Mouse (Mus musculus) lung, embryonic 14.5 days (tissue): ENCODE results near the gene Plxna1. TPM values are rescaled to one million over a fixed set of nuclear protein-coding genes. Genes with fewer than 3 reads are reported as not detected.

ENCODE experiments used
- ATAC-seq: fragments of 200-750 bp; cut with Nextera tagmentation; 2 replicates; pipeline ENCODE4 v1.8.0; 2017; ENCODE audit warnings: mild to moderate bottlenecking, moderate TSS enrichment, moderate library complexity; ENCODE audit not compliant: insufficient read depth
- DNase-seq: peaks from one replicate; pipeline ENCODE4 v3.0.0-alpha.2; 2015
- H3K27ac ChIP-seq: fragments of 300-500 bp; sonication (generic); 2 replicates; pipeline ENCODE4 v1.5.1; 2014; ENCODE audit warnings: low read depth, mild to moderate bottlenecking, moderate library complexity
- H3K27me3 ChIP-seq: fragments of 300-500 bp; sonication (generic); 2 replicates; pipeline ENCODE4 v1.6.1; 2014; ENCODE audit warnings: low read length, control low read depth; ENCODE audit not compliant: insufficient read depth
- H3K36me3 ChIP-seq: fragments of 300-500 bp; sonication (generic); 2 replicates; pipeline ENCODE4 v1.6.1; 2014; ENCODE audit warnings: control low read depth; ENCODE audit not compliant: insufficient read depth
- H3K4me1 ChIP-seq: fragments of 300-500 bp; sonication (generic); 2 replicates; pipeline ENCODE4 v1.6.1; 2014; ENCODE audit warnings: antibody characterized with exemption, control low read depth; ENCODE audit not compliant: insufficient read depth
- H3K4me2 ChIP-seq: fragments of 300-500 bp; sonication (generic); 2 replicates; pipeline ENCODE4 v1.6.1; 2014; ENCODE audit warnings: mild to moderate bottlenecking
- H3K4me3 ChIP-seq: fragments of 300-500 bp; sonication (generic); 2 replicates; pipeline ENCODE4 v1.5.1; 2014; ENCODE audit warnings: low read depth, low read length
- H3K9ac ChIP-seq: fragments of 300-500 bp; sonication (generic); 2 replicates; pipeline ENCODE4 v1.6.1; 2014
- H3K9me3 ChIP-seq: fragments of 300-500 bp; sonication (generic); 2 replicates; pipeline ENCODE4 v1.6.1; 2016; ENCODE audit warnings: low read depth, low read length, control low read depth
- CTCF ChIP-seq: IDR thresholded peaks from 2 replicates; pipeline ENCODE4 v1.5.1; 2016; ENCODE audit warnings: antibody characterized with exemption, low read depth
- WGBS: fragments of 180-500 bp; shearing (Covaris S2); extraction: QIAGEN DNeasy Blood & Tissue Kit; methylation state at CpG from one replicate; pipeline ENCODE4 v1.1.7; 2014; 5-methylcytosine and 5-hydroxymethylcytosine counted together
- polyA plus RNA-seq: library from polyadenylated mRNA; unstranded; fragments of >200 nt; fragmentation: Nextera tagmentation; extraction: Ambion mirVana; gene quantifications from 2 replicates; pipeline ENCODE4 v1.2.1, GENCODE M21; 2014

The Plxna1 gene
- polyA plus RNA-seq, 1 experiment from 2014 or later: 32.2 TPM

DNA sequence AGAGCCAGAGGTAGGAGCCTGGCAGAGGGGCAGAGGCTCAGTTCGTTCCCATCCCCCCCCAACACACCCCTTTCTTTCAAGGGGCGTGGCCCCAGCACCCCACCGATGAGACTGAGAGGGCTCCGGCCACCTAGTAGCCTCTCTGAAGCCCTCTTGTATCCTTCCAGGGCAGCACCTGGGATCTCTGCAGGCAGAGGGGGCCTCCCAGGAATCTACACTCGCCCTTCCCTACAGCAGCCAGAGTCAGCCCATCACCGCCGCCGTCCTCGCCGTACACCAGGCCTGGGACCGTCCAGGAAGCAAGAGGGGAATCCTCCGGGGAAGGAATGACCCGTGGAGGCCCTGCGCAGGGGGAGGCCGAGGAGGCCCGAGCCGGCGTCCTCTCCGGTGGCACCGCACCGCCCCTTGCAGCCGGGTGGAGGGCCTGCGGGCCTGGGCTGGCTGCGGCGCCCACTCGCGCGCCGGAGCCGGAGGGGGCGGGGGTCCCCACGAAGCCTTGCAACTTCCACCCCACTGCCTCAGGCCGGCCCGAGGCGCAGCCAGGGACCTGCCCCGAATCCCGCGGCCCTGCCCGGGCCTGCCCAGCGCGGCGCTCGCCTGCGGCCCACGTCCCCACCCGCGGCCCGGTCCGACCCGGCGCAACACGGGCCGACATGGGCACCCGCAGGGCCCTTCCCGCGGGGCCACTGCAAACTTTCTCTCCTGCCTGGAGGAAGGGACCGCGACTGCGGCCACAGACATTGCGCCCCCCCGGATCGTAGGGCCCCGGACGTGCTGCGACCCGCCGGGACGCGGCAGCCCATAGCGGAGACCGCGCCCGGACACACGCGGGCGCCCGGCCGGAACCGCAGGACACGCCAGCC is 771 bp downstream of the Plxna1 start:
- Histone ChIP-seq H3K4me1 (peaks cover 14% of the 10 kb centered on the region; the same call in 1 of the 2 replicates), H3K9me3 (no peaks in the 10 kb centered on the region), H3K36me3 (peaks cover 9% of the 10 kb centered on the region; the same call in 1 of the 2 replicates), H3K27ac (peak overlapping the region; percentile 69), H3K4me3 (peak overlapping the region; percentile 95), H3K27me3 (peaks cover 11% of the 10 kb centered on the region; the same call in 1 of the 2 replicates), H3K4me2 (peak overlapping the region; percentile 87), H3K9ac (peak overlapping the region; percentile 91)
- WGBS: under 1% methylated on average over 65 of the region's 80 CpGs
- no peak for TF ChIP-seq CTCF
- ATAC-seq: peak; percentile 39
- DNase-seq: peak; percentile 65

GRCm38 (mm10) chr6:89360709-89361417 is 1.6 kb downstream of the Plxna1 start:
- H3K27ac ChIP-seq: no peak overlapping the region
- TF ChIP-seq CTCF: peak; percentile 37

DNA sequence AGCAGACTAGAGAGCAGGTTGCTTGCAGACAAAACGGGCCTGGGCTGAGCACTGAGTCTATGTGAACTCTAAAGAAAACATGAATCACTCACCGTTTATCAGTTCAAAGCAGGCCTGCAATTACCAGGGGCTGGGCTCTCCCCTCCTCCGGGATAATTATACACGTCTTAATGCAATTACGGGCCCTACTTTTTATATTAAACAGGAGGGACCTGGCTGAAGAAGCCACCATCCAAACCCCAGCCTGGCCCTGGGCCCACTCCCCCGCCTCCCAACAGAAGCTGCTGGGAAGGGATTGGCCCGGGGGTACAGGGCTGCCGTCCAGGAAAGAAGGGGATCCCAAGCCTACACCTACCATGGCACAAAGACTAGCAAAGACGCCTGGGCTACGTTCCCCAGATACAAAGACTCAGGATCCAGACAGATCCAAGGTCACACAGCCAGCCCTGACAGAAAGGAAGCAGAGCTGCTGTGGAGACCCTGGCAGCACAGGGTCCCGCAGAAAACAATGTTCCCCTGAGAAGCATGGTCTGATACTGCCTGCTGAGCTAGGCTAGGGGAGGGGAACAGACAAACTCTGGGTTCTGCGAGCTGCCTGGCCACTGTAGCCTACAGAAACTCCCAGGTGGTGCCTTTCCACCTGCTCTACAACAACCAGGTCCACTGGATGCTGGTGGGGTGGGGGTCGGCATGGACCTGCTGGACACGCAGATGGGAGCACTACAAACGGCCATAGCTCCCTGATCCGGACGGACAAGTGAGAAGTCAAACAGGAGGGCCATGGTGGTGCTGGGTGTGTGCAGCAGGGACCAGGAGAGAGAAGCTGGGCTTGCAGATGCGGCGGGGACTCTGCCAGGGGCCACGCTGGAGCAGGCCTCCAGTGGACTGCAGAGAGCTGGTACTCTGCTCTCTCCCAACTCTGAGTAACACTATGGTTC is 2.4 kb downstream of the Plxna1 start:
- TF ChIP-seq CTCF: no peak
- Histone ChIP-seq H3K4me1 (peaks cover 14% of the 10 kb centered on the region; the same call in 1 of the 2 replicates), H3K9me3 (no peaks in the 10 kb centered on the region), H3K9ac (no peak overlapping the region; the same call in 1 of the 2 replicates), H3K4me3 (peak overlapping the region; percentile 95), H3K27me3 (peaks cover 11% of the 10 kb centered on the region; the same call in 1 of the 2 replicates), H3K36me3 (peaks cover 19% of the 10 kb centered on the region), H3K4me2 (peak overlapping the region; percentile 87), H3K27ac (no peak overlapping the region)
- DNase-seq: no peak
- no peak for ATAC-seq
- 61% methylated on average over 20 of the region's 20 CpGs for WGBS

More at GRCm38 (mm10) chr6:89360709-89361417, 1.6 kb downstream of the Plxna1 start:
- 43% methylated on average over 8 of the region's 8 CpGs for WGBS
- Histone ChIP-seq H3K9me3 (no peaks in the 10 kb centered on the region), H3K36me3 (peaks cover 17% of the 10 kb centered on the region), H3K9ac (peak overlapping the region; percentile 91), H3K27me3 (peaks cover 11% of the 10 kb centered on the region; the same call in 1 of the 2 replicates), H3K4me2 (peak overlapping the region; percentile 87), H3K4me3 (peak overlapping the region; percentile 95), H3K4me1 (peaks cover 14% of the 10 kb centered on the region; the same call in 1 of the 2 replicates)
- DNase-seq: no peak
- peak; percentile 2; the same call in 1 of the 2 replicates for ATAC-seq

- ATAC-seq (no peak), DNase-seq (no peak)
- no peak overlapping the region for H3K4me3 ChIP-seq
- H3K27ac ChIP-seq: no peak overlapping the region
- peaks cover 11% of the 10 kb centered on the region; the same call in 1 of the 2 replicates for H3K27me3 ChIP-seq
- H3K4me2 ChIP-seq: no peak overlapping the region
- H3K9me3 ChIP-seq: no peaks in the 10 kb centered on the region
- H3K4me1 ChIP-seq: peaks cover 11% of the 10 kb centered on the region; the same call in 1 of the 2 replicates
- TF ChIP-seq CTCF: no peak
- 64% methylated on average over 3 of the region's 3 CpGs for WGBS
- H3K36me3 ChIP-seq: peaks cover 26% of the 10 kb centered on the region
- H3K9ac ChIP-seq: no peak overlapping the region; the same call in 1 of the 2 replicates
Observed at GRCm38 (mm10) chr6:89359192-89359591, 3.2 kb downstream of the Plxna1 start.

GRCm38 (mm10) chr6:89355661-89356060 is 6.8 kb downstream of the Plxna1 start:
- DNase-seq: no peak

DNA sequence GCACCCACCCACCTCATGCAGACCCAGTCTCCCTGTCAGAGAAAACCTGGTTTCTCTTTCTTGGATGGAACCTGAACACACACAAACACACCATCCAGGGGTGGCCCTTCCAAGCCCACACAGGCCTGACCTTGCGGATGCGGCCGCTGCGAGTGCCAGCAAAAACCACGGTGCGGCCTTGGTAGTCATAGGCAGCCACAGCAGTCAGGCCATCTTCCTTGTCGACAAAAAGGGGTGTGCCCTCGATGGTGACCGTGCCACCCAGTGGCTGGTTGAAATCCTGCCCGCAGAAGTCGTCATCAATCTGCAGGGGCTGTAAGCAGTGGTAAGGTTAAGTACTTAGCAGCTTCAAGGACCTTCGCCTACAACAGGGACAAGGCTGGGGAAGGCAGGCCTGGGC is 7.7 kb downstream of the Plxna1 start:
- no peak overlapping the region for H3K27ac ChIP-seq
- H3K36me3 ChIP-seq: peaks cover 51% of the 10 kb centered on the region
- peaks cover 19% of the 10 kb centered on the region for H3K4me1 ChIP-seq

More at GRCm38 (mm10) chr6:89355661-89356060, 6.8 kb downstream of the Plxna1 start:
- ATAC-seq: no peak
- WGBS: 59% methylated on average over 7 of the region's 7 CpGs
- Histone ChIP-seq H3K27me3 (no peaks in the 10 kb centered on the region), H3K4me1 (peaks cover 22% of the 10 kb centered on the region), H3K36me3 (peaks cover 42% of the 10 kb centered on the region), H3K4me2 (no peak overlapping the region), H3K9me3 (no peaks in the 10 kb centered on the region), H3K9ac (no peak overlapping the region), H3K27ac (no peak overlapping the region), H3K4me3 (no peak overlapping the region)
- no peak for TF ChIP-seq CTCF

More for the DNA sequence above, 7.7 kb downstream of the Plxna1 start:
- WGBS: 76% methylated on average over 12 of the region's 12 CpGs
- Histone ChIP-seq H3K27me3 (no peaks in the 10 kb centered on the region), H3K9ac (no peak overlapping the region), H3K4me2 (no peak overlapping the region), H3K9me3 (no peaks in the 10 kb centered on the region), H3K4me3 (no peak overlapping the region)
- DNase-seq (no peak), ATAC-seq (no peak)
- no peak for TF ChIP-seq CTCF
